Mouse (Mus musculus) thymus, adult 2 months (tissue): ENCODE data around the gene Pde4d.

Experiments used
- CTCF ChIP-seq: fragments of 200-500 bp; IDR thresholded peaks from 2 replicates; pipeline ENCODE4 v1.5.1; 2012; ENCODE audit warnings: mild to moderate bottlenecking, control low read depth, low read length, moderate library complexity, borderline replicate concordance; ENCODE audit not compliant: control insufficient read depth, poor library complexity, insufficient read depth; ENCODE audit errors: extremely low read depth
- POLR2A ChIP-seq: fragments of 200-500 bp; IDR thresholded peaks from 2 replicates; pipeline ENCODE4 v1.6.1; 2012; ENCODE audit warnings: mild to moderate bottlenecking, low read length, control low read depth, moderate library complexity; ENCODE audit not compliant: control insufficient read depth, poor library complexity, insufficient read depth; ENCODE audit errors: extremely low read depth

DNA sequence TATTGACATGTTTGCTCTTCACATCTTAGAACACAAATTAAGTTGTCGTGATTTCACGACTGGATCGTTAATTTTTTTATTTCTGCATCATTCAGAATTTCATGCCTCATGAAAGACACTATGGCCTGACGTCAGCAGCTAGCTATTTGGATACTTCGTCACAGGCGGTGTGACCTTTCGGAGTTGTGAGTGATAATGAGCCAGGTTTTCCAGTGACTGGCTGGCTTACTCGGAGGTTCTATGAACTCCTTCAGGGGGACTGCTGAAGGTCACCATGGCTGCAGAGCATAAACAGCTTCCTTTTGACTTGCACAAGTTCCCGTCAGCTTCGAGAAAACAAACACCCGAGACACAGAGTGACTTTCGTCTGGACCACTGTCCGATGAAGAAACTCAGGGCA is 1311.3 kb downstream of the Pde4d start:
- no peak for TF ChIP-seq POLR2A
- no peak for TF ChIP-seq CTCF
